9 mouse cellular contexts compared by ENCODE assay signal in genomic region chr1:92453751-92454445, GRCm38 (mm10). TPM values are rescaled to one million over a fixed set of nuclear protein-coding genes. Genes with fewer than 3 reads are reported as not detected.
DNase-seq lines count a peak whose midpoint lies in the region; TF ChIP-seq lines count a peak whose summit lies in the region.
"Had no signal": no experiment of that assay in that cellular context is flagged by ENCODE, and none has a peak within 500 bp of the region (broad histone marks: within the 10 kb centered on the region; RNA-seq: fewer than 3 reads in every experiment).

No protein-coding gene starts in this region.

- no peak overlapping the region for H3K9ac ChIP-seq in ES-Bruce4 (ENCODE audit: low read depth, poor library complexity, severe bottlenecking)
- H3K9ac ChIP-seq: embryonic facial prominence, embryonic 13.5 days had no signal

- TF ChIP-seq CTCF in layer of hippocampus, adult 2 months (conservative IDR thresholded peaks at IDR 0.05) = peak; percentile 88
- TF ChIP-seq CTCF in ES-Bruce4 (IDR thresholded peaks at IDR 0.05; ENCODE audit: low read depth, low read length) = peak; percentile 12

- H3K9me3 ChIP-seq in ES-Bruce4 (replicated peaks; ENCODE audit: control insufficient read depth, insufficient read depth, low read length, poor library complexity, severe bottlenecking) = peaks cover 8% of the 10 kb centered on the region

- H3K27me3 ChIP-seq in ES-Bruce4 (ENCODE audit: control insufficient read depth, insufficient read depth, low read length, poor library complexity, severe bottlenecking) = no peaks in the 10 kb centered on the region
- H3K27me3 ChIP-seq: embryonic facial prominence, embryonic 13.5 days had no signal

- no peak overlapping the region for H3K27ac ChIP-seq in layer of hippocampus, adult 2 months
- H3K27ac ChIP-seq in ES-Bruce4 (ENCODE audit: insufficient read depth, low read length) = no peak overlapping the region
- H3K27ac ChIP-seq: embryonic facial prominence, embryonic 13.5 days had no signal

- no peak overlapping the region for H3K4me3 ChIP-seq in layer of hippocampus, adult 2 months
- H3K4me3 ChIP-seq in ES-Bruce4 (ENCODE audit: low read depth, low read length) = no peak overlapping the region
- H3K4me3 ChIP-seq: embryonic facial prominence, embryonic 13.5 days had no signal

- no peak for TF ChIP-seq EP300 in ES-Bruce4 (IDR thresholded peaks at IDR 0.05; ENCODE audit: insufficient read depth, low read depth, low read length)

- DNase-seq in layer of hippocampus, adult 2 months (ENCODE audit: low spot score in 2 of 2) = no peak
- no peak for DNase-seq in layer of hippocampus, postnatal 25 days (ENCODE audit: extremely low spot score in 1 of 2, low spot score in 1 of 2)
- peak; percentile 51 for DNase-seq in ZHBTc4 (ENCODE audit: low read depth, low spot score)
- DNase-seq in lung, postnatal 36 days = peak; percentile 47
- DNase-seq in right cerebral cortex, postnatal 4 days = no peak
- no peak for DNase-seq in gastrocnemius, adult 8-10 months (ENCODE audit: low spot score in 2 of 2)

- no peak for TF ChIP-seq POLR2A in ES-Bruce4 (IDR thresholded peaks at IDR 0.05; ENCODE audit: insufficient read depth, low read length)

- H3K4me1 ChIP-seq in ES-Bruce4 (ENCODE audit: control insufficient read depth, insufficient read depth, low read length) = no peaks in the 10 kb centered on the region
- H3K4me1 ChIP-seq: embryonic facial prominence, embryonic 13.5 days had no signal

- H3K36me3 ChIP-seq in ES-Bruce4 (ENCODE audit: control insufficient read depth, insufficient read depth, low read length, poor library complexity, severe bottlenecking) = peaks cover 36% of the 10 kb centered on the region

RNA-seq across cellular contexts. Expression of gene Ndufa10, which starts 19.8 kb away (rescaled TPM):
- total RNA-seq in layer of hippocampus, adult 2 months (2021) = 100 to 1,000 TPM; 275 to 279 TPM
- total RNA-seq in layer of hippocampus, postnatal 25 days (2021) = 100 to 1,000 TPM; 259 to 264 TPM
- polyA plus RNA-seq in ES-Bruce4 (2011; ENCODE audit: insufficient read depth, insufficient read length, low read depth, missing spikeins) = 187 and 210 TPM in 2 replicates
- 100 to 1,000 TPM; 379 to 417 (median 390) TPM for total RNA-seq in gastrocnemius, adult 8-10 months (2022)

RNA-seq across cellular contexts. Expression of gene Olfr1416, which starts 31.0 kb away (rescaled TPM):
- total RNA-seq in layer of hippocampus, adult 2 months (2021) = not detected
- not detected for total RNA-seq in layer of hippocampus, postnatal 25 days (2021)
- not detected in 2 replicates for polyA plus RNA-seq in ES-Bruce4 (2011; ENCODE audit: insufficient read depth, insufficient read length, low read depth, missing spikeins)
- total RNA-seq in gastrocnemius, adult 8-10 months (2022) = not detected
- polyA plus RNA-seq: embryonic facial prominence, embryonic 13.5 days; inflammation-experienced regulatory T-cells, adult 6 months had no signal

RNA-seq across cellular contexts. Expression of gene Olfr1415, which starts 42.0 kb away (rescaled TPM):
- total RNA-seq in layer of hippocampus, adult 2 months (2021) = not detected
- total RNA-seq in layer of hippocampus, postnatal 25 days (2021) = not detected
- not detected in 2 replicates for polyA plus RNA-seq in ES-Bruce4 (2011; ENCODE audit: insufficient read depth, insufficient read length, low read depth, missing spikeins)
- not detected for total RNA-seq in gastrocnemius, adult 8-10 months (2022)
- polyA plus RNA-seq: embryonic facial prominence, embryonic 13.5 days; inflammation-experienced regulatory T-cells, adult 6 months had no signal

Comparison
In these comparisons a context has a peak if more than half of its experiments do, and no peak if none do; other contexts are left out.
1. DNase-seq: peak in ZHBTc4 (single experiment) and lung, postnatal 36 days (single experiment); none in layer of hippocampus, adult 2 months (0 of 2), layer of hippocampus, postnatal 25 days (0 of 2), right cerebral cortex, postnatal 4 days (single experiment) and gastrocnemius, adult 8-10 months (0 of 2).